Mouse (Mus musculus) myocyte (in vitro differentiated cells): ENCODE data around the gene Card9. TPM values are rescaled to one million over a fixed set of nuclear protein-coding genes. Genes with fewer than 3 reads are reported as not detected.
A peak's percentile ranks its signal among the peaks of the same experiment; 100 is the strongest.

Source experiments
- H3K27me3 ChIP-seq: one replicate; pipeline ENCODE4 v1.6.1; 2011; ENCODE audit not compliant: control insufficient read depth, insufficient read depth, insufficient read length
- H3K36me3 ChIP-seq: one replicate; pipeline ENCODE4 v1.6.1; 2011; ENCODE audit not compliant: control insufficient read depth, insufficient read depth
- H3K4me2 ChIP-seq: one replicate; pipeline ENCODE4 v1.6.1; 2011; ENCODE audit warnings: low read depth, control low read depth
- H3K4me3 ChIP-seq: one replicate; pipeline ENCODE4 v1.5.1; 2011; ENCODE audit warnings: mild to moderate bottlenecking, control low read depth, moderate library complexity
- H3K79me2 ChIP-seq: one replicate; pipeline ENCODE4 v1.6.1; 2011; ENCODE audit not compliant: control insufficient read depth, insufficient read depth
- H3ac ChIP-seq: one replicate; pipeline ENCODE4 v1.6.1; 2011; ENCODE audit not compliant: control insufficient read depth, insufficient read length
- CEBPB ChIP-seq: IDR thresholded peaks from 2 replicates; pipeline ENCODE4 v1.6.1; 2011; ENCODE audit warnings: mild to moderate bottlenecking, moderate library complexity; ENCODE audit not compliant: poor library complexity, insufficient read depth, severe bottlenecking
- E2F4 ChIP-seq: IDR thresholded peaks from one replicate; pipeline ENCODE4 v1.6.1; 2011; ENCODE audit warnings: mild to moderate bottlenecking, control low read depth, moderate library complexity; ENCODE audit not compliant: insufficient read depth
- MAX ChIP-seq: IDR thresholded peaks from one replicate; pipeline ENCODE4 v1.6.1; 2011; ENCODE audit warnings: low read depth, mild to moderate bottlenecking, control low read depth
- MYOD1 ChIP-seq, 3 experiments: IDR thresholded peaks; one replicate each; pipeline ENCODE4 v1.6.1; 2011; ENCODE audit warnings: control low read depth in 2 of 3, low read depth in 2 of 3, mild to moderate bottlenecking in 2 of 3, moderate library complexity in 1 of 3; ENCODE audit not compliant: insufficient read length in 2 of 3, control insufficient read depth in 1 of 3
- MYOG ChIP-seq, 3 experiments: IDR thresholded peaks; one replicate each; pipeline ENCODE4 v1.6.1; 2011; ENCODE audit warnings: control low read depth in 2 of 3, low read depth in 2 of 3, mild to moderate bottlenecking in 2 of 3; ENCODE audit not compliant: insufficient read length in 2 of 3, control insufficient read depth in 1 of 3, insufficient read depth in 1 of 3
- POLR2A ChIP-seq: IDR thresholded peaks from one replicate; pipeline ENCODE4 v1.6.1; 2011; ENCODE audit warnings: low read depth, mild to moderate bottlenecking, control low read depth, moderate library complexity; ENCODE audit not compliant: insufficient read length
- POLR2AphosphoS2 ChIP-seq: IDR thresholded peaks from one replicate; pipeline ENCODE4 v1.6.1; 2011; ENCODE audit warnings: low read depth, control low read depth; ENCODE audit not compliant: insufficient read length
- REST ChIP-seq: IDR thresholded peaks from one replicate; pipeline ENCODE4 v1.6.1; 2011; ENCODE audit warnings: mild to moderate bottlenecking, control low read depth, moderate library complexity; ENCODE audit not compliant: insufficient read depth, insufficient read length
- SRF ChIP-seq: IDR thresholded peaks from one replicate; pipeline ENCODE4 v1.6.1; 2011; ENCODE audit warnings: low read depth; ENCODE audit not compliant: control insufficient read depth, insufficient read length
- TCF12 ChIP-seq: IDR thresholded peaks from one replicate; pipeline ENCODE4 v1.6.1; 2011; ENCODE audit warnings: mild to moderate bottlenecking, control low read depth; ENCODE audit not compliant: poor library complexity, insufficient read depth, severe bottlenecking
- TCF3 ChIP-seq: IDR thresholded peaks from one replicate; pipeline ENCODE4 v1.6.1; 2011; ENCODE audit warnings: low read depth, control low read depth; ENCODE audit not compliant: insufficient read length
- USF1 ChIP-seq: IDR thresholded peaks from one replicate; pipeline ENCODE4 v1.6.1; 2011; ENCODE audit warnings: low read depth, mild to moderate bottlenecking, control low read depth, moderate library complexity
- polyA plus RNA-seq: library from polyadenylated mRNA; unstranded; fragments of >200 nt; fragmentation: generic; extraction: Trizol; gene quantifications from one replicate; pipeline ENCODE4 v1.2.1, GENCODE M21; 2012; ENCODE audit warnings: missing spikeins

The Card9 gene
- polyA plus RNA-seq, 1 experiment, result 0.84 TPM

DNA sequence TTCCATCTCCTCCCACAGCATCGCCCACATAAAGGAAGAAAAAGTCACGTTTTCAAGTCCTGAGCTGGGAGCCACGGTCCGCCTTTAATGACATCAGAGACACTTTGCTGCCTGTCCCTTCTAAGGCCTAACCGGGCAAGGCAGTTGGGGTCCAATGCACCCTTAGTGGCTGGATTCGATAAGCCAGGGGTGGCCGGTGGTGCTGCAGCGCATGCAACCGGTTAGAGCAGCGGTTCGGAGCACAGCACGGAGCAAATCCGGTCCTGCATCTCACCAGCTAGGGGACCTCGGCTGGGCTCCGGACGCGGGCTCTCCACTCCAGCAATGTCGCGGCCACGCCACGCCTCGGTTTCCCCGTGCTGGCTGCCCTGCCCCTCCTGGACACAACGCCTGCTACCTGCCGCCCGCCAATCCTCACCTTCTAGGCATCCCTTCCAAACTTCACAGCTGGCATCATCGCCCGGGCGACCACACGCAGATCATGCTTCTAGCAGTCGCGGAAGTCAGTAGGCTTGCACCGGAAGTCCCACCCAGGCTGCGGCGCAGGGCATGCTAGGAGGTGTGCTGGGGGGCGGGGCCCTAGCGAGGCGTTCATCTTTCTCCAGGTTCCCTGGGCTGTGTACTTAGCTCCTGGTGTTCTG is 19.5 kb upstream of the Card9 start, which contains the start of gene Snapc4:
Snapc4 (minus strand) TSS at position 523 of the 641 bp plus-strand sequence.
- Histone ChIP-seq H3K79me2 (peaks cover 15% of the 10 kb centered on the region), H3K4me2 (peak within 1 kb of the TSS; percentile 99), H3ac (peak within 1 kb of the TSS; percentile 54), H3K27me3 (no peaks in the 10 kb centered on the region), H3K36me3 (peaks cover 26% of the 10 kb centered on the region), H3K4me3 (peak within 1 kb of the TSS; percentile 84)
- TF ChIP-seq REST (no peak), SRF (peak; percentile 20), MYOG (IDR thresholded peaks at IDR 0.05; ENCODE audit: control insufficient read depth in 1 of 3, insufficient read depth in 1 of 3, insufficient read length in 2 of 3, low read depth in 2 of 3) (peak in 1 of 3 experiments; percentile 7), MAX (no peak), CEBPB (no peak), MYOD1 (IDR thresholded peaks at IDR 0.05; ENCODE audit: control insufficient read depth in 1 of 3, insufficient read length in 2 of 3, low read depth in 2 of 3) (peak in 1 of 3 experiments; percentile 5), POLR2A (peak; percentile 90), POLR2AphosphoS2 (peak; percentile 84), TCF12 (no peak)

DNA sequence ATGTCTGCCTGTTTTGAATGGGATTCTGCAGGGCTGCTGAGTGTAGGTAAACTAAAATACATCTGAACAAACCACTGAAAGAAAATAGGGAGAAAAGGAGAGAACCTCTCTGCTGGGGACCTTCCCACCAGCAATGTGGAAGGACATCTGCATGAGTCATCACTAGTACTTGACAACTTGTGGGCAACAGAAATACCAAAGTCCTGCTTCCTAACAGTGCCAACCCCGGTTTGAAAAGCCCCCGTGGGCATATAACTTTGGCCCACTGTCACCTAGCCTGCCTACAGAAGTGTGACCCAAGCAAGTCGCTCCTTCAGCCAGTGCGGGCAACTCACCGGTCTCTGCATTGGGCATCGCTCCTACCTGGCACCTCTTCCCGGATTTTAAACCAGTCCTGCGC is 11.7 kb upstream of the Card9 start:
- peaks cover 46% of the 10 kb centered on the region for H3K36me3 ChIP-seq
- H3K79me2 ChIP-seq, result no peaks in the 10 kb centered on the region
- H3K27me3 ChIP-seq, result no peaks in the 10 kb centered on the region
- TF ChIP-seq E2F4, result no peak
- no peak for TF ChIP-seq CEBPB
- no peak for TF ChIP-seq REST
- TF ChIP-seq USF1, result no peak
- TF ChIP-seq POLR2AphosphoS2, result no peak
- no peak for TF ChIP-seq TCF12
- no peak for TF ChIP-seq TCF3
- no peak for TF ChIP-seq MYOD1 (IDR thresholded peaks at IDR 0.05; ENCODE audit: control insufficient read depth in 1 of 3, insufficient read length in 2 of 3, low read depth in 2 of 3)
- TF ChIP-seq MAX, result no peak
- TF ChIP-seq POLR2A, result no peak
- TF ChIP-seq MYOG (IDR thresholded peaks at IDR 0.05; ENCODE audit: control insufficient read depth in 1 of 3, insufficient read depth in 1 of 3, insufficient read length in 2 of 3, low read depth in 2 of 3), result no peak
- TF ChIP-seq SRF, result no peak
- no peak overlapping the region for H3K4me2 ChIP-seq
- no peak overlapping the region for H3ac ChIP-seq
- H3K4me3 ChIP-seq, result no peak overlapping the region

DNA sequence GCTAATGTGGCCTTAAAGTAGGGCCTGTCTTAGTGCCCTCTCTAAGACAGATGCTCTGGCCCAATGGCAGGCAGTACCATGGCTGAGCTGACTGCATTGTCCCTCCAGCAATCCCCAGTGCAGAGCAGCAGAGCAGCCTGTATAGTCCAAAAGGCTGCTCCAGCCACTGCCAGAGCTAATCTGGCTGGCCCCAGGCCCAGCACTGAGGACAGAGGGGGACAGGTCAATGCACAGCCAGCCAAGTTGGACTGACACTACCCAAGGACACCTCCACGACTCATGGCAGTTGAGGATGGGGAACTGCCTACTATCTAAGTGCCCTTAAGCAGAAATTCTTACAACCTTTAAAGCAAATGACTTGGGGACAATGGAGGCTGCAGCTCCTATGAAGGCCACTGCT is 7.9 kb upstream of the Card9 start:
- Histone ChIP-seq H3K79me2 (no peaks in the 10 kb centered on the region), H3K27me3 (no peaks in the 10 kb centered on the region), H3K36me3 (peaks cover 34% of the 10 kb centered on the region), H3K4me3 (no peak overlapping the region), H3ac (no peak overlapping the region), H3K4me2 (no peak overlapping the region)
- no peak for TF ChIP-seq POLR2AphosphoS2
- TF ChIP-seq SRF, result no peak
- TF ChIP-seq E2F4, result no peak
- no peak for TF ChIP-seq MYOG (IDR thresholded peaks at IDR 0.05; ENCODE audit: control insufficient read depth in 1 of 3, insufficient read depth in 1 of 3, insufficient read length in 2 of 3, low read depth in 2 of 3)
- no peak for TF ChIP-seq POLR2A
- no peak for TF ChIP-seq TCF3
- TF ChIP-seq MAX, result no peak

DNA sequence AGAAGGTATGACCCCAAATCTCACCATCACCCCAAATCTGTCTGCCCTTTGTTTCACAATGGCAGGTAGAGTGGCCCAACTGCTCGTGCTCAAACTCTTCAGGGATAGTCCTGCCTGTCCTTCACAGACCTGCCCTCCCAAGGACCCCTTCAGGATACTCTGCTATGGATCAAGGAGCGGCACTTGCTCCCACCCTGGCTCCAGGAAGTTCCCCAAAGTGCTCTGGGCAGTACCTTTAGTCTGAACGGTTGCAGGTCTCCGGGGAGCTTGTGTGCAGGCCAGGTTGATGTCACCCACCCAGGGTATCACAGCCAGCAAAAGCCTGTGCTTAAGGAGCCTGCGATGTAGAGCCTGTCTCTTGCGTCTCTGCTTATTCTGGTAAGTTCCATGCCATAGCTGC is 7.2 kb upstream of the Card9 start:
- TF ChIP-seq CEBPB (no peak), POLR2A (no peak), MAX (no peak), SRF (no peak), USF1 (no peak), REST (no peak), TCF12 (no peak), MYOG (IDR thresholded peaks at IDR 0.05; ENCODE audit: control insufficient read depth in 1 of 3, insufficient read depth in 1 of 3, insufficient read length in 2 of 3, low read depth in 2 of 3) (no peak), MYOD1 (IDR thresholded peaks at IDR 0.05; ENCODE audit: control insufficient read depth in 1 of 3, insufficient read length in 2 of 3, low read depth in 2 of 3) (no peak), POLR2AphosphoS2 (no peak), E2F4 (no peak), TCF3 (no peak)
- H3K36me3 ChIP-seq, result peaks cover 31% of the 10 kb centered on the region
- no peak overlapping the region for H3K4me2 ChIP-seq
- H3K27me3 ChIP-seq, result no peaks in the 10 kb centered on the region
- no peak overlapping the region for H3ac ChIP-seq
- H3K4me3 ChIP-seq, result no peak overlapping the region
- no peaks in the 10 kb centered on the region for H3K79me2 ChIP-seq
